Mouse (Mus musculus) liver, embryonic 11.5 days (tissue): ENCODE results near the gene Bach1. TPM values are rescaled to one million over a fixed set of nuclear protein-coding genes. Genes with fewer than 3 reads are reported as not detected.

Experiments
- ATAC-seq: fragments of 200-750 bp; cut with Nextera tagmentation; replicated peaks from 2 replicates; pipeline ENCODE4 v1.8.0; 2017; ENCODE audit warnings: moderate number of reproducible peaks, mild to moderate bottlenecking, moderate TSS enrichment, moderate library complexity; ENCODE audit not compliant: low FRiP score
- DNase-seq: peaks from one replicate; pipeline ENCODE4 v3.0.0-alpha.2; 2017; ENCODE audit warnings: low spot score
- H3K27ac ChIP-seq: fragments of 300-500 bp; sonication (generic); 2 replicates; pipeline ENCODE4 v1.5.1; 2014; ENCODE audit warnings: mild to moderate bottlenecking, low read depth, low read length, control low read depth
- H3K27me3 ChIP-seq: fragments of 300-500 bp; sonication (generic); replicated peaks from 2 replicates; pipeline ENCODE4 v1.6.1; 2014; ENCODE audit warnings: low read length, mixed read lengths; ENCODE audit not compliant: control insufficient read depth, insufficient read depth
- H3K36me3 ChIP-seq: fragments of 300-500 bp; sonication (generic); 2 replicates; pipeline ENCODE4 v1.6.1; 2014; ENCODE audit warnings: mild to moderate bottlenecking, low read length, moderate library complexity, mixed read lengths; ENCODE audit not compliant: control insufficient read depth, insufficient read depth
- H3K4me1 ChIP-seq: fragments of 300-500 bp; sonication (generic); replicated peaks from 2 replicates; pipeline ENCODE4 v1.6.1; 2014; ENCODE audit warnings: low read length, mixed read lengths; ENCODE audit not compliant: control insufficient read depth, insufficient read depth
- H3K4me2 ChIP-seq: fragments of 300-500 bp; sonication (generic); 2 replicates; pipeline ENCODE4 v1.6.1; 2014; ENCODE audit warnings: mild to moderate bottlenecking, control low read depth, moderate library complexity
- H3K4me3 ChIP-seq: fragments of 300-500 bp; sonication (generic); 2 replicates; pipeline ENCODE4 v1.5.1; 2014; ENCODE audit warnings: low read depth, low read length, control low read depth
- H3K9ac ChIP-seq: fragments of 300-500 bp; sonication (generic); 2 replicates; pipeline ENCODE4 v1.6.1; 2014; ENCODE audit warnings: low read depth, low read length, control low read depth
- H3K9me3 ChIP-seq: fragments of 300-500 bp; sonication (generic); 2 replicates; pipeline ENCODE4 v1.6.1; 2016; ENCODE audit warnings: low read length, inconsistent platforms, mixed read lengths; ENCODE audit not compliant: control insufficient read depth
- WGBS: fragments of 180-500 bp; shearing (Covaris S2); extraction: QIAGEN DNeasy Blood & Tissue Kit; methylation state at CpG from one replicate; pipeline ENCODE4 v1.1.7; 2014; 5-methylcytosine and 5-hydroxymethylcytosine counted together
- polyA plus RNA-seq: library from polyadenylated mRNA; unstranded; fragments of >200 nt; fragmentation: Nextera tagmentation; extraction: Ambion mirVana; gene quantifications from 2 replicates; pipeline ENCODE4 v1.2.1, GENCODE M21; 2014

The Bach1 gene
- polyA plus RNA-seq, 1 experiment from 2014 or later, result 11.1 TPM

- Histone ChIP-seq H3K9me3 (no peaks in the 10 kb centered on the region), H3K4me2 (peak overlapping the region; percentile 43), H3K27me3 (no peaks in the 10 kb centered on the region), H3K4me3 (no peak overlapping the region), H3K27ac (no peak overlapping the region), H3K4me1 (no peaks in the 10 kb centered on the region; the same call in 1 of the 2 replicates), H3K9ac (no peak overlapping the region), H3K36me3 (no peaks in the 10 kb centered on the region)
- ATAC-seq, result no peak
- no peak for DNase-seq
- WGBS, result 41% methylated on average over 8 of the region's 8 CpGs
Observed at GRCm38 (mm10) chr16:87661636-87662035, 37.1 kb upstream of the Bach1 start.

GRCm38 (mm10) chr16:87662528-87662927 lies 36.2 kb upstream of the Bach1 start:
- no peaks in the 10 kb centered on the region for H3K9me3 ChIP-seq
- H3K27ac ChIP-seq, result no peak overlapping the region
- no peaks in the 10 kb centered on the region for H3K36me3 ChIP-seq
- no peak overlapping the region for H3K4me3 ChIP-seq
- H3K27me3 ChIP-seq, result no peaks in the 10 kb centered on the region
- H3K4me1 ChIP-seq, result no peaks in the 10 kb centered on the region; the same call in 1 of the 2 replicates
- DNase-seq (peak; percentile 26), ATAC-seq (no peak)
- H3K9ac ChIP-seq, result no peak overlapping the region
- WGBS, result 90% methylated on average over 2 of the region's 2 CpGs
- H3K4me2 ChIP-seq, result no peak overlapping the region

GRCm38 (mm10) chr16:87663890-87664289 lies 34.9 kb upstream of the Bach1 start:
- DNase-seq, result peak; percentile 22
- no peaks in the 10 kb centered on the region for H3K36me3 ChIP-seq
- 30% methylated on average over 6 of the region's 6 CpGs for WGBS
- no peak overlapping the region for H3K4me3 ChIP-seq
- H3K4me2 ChIP-seq, result no peak overlapping the region
- H3K27me3 ChIP-seq, result no peaks in the 10 kb centered on the region
- H3K27ac ChIP-seq, result no peak overlapping the region
- ATAC-seq, result no peak
- no peaks in the 10 kb centered on the region; the same call in 1 of the 2 replicates for H3K4me1 ChIP-seq
- no peak overlapping the region for H3K9ac ChIP-seq
- H3K9me3 ChIP-seq, result no peaks in the 10 kb centered on the region

GRCm38 (mm10) chr16:87665246-87665645 lies 33.5 kb upstream of the Bach1 start:
- Histone ChIP-seq H3K27ac (no peak overlapping the region), H3K4me1 (no peaks in the 10 kb centered on the region; the same call in 1 of the 2 replicates), H3K36me3 (no peaks in the 10 kb centered on the region), H3K4me2 (no peak overlapping the region), H3K4me3 (no peak overlapping the region), H3K9ac (no peak overlapping the region), H3K27me3 (no peaks in the 10 kb centered on the region), H3K9me3 (no peaks in the 10 kb centered on the region)
- WGBS, result 82% methylated on average over 9 of the region's 9 CpGs
- ATAC-seq (no peak), DNase-seq (no peak)

- DNase-seq, result no peak
- no peak for ATAC-seq
- H3K27me3 ChIP-seq, result no peaks in the 10 kb centered on the region
- WGBS, result 83% methylated on average over 19 of the region's 19 CpGs
- no peaks in the 10 kb centered on the region for H3K9me3 ChIP-seq
- H3K27ac ChIP-seq, result no peak overlapping the region
- no peak overlapping the region for H3K4me3 ChIP-seq
- no peaks in the 10 kb centered on the region for H3K36me3 ChIP-seq
- no peak overlapping the region for H3K9ac ChIP-seq
- no peak overlapping the region for H3K4me2 ChIP-seq
- no peaks in the 10 kb centered on the region; the same call in 1 of the 2 replicates for H3K4me1 ChIP-seq
Observed at GRCm38 (mm10) chr16:87665752-87666619, 32.8 kb upstream of the Bach1 start.

GRCm38 (mm10) chr16:87666620-87667004 lies 32.1 kb upstream of the Bach1 start:
- H3K9me3 ChIP-seq, result no peaks in the 10 kb centered on the region
- no peaks in the 10 kb centered on the region for H3K27me3 ChIP-seq
- no peaks in the 10 kb centered on the region; the same call in 1 of the 2 replicates for H3K4me1 ChIP-seq
- no peaks in the 10 kb centered on the region for H3K36me3 ChIP-seq
- DNase-seq (no peak), ATAC-seq (no peak)
- no peak overlapping the region for H3K4me2 ChIP-seq
- 79% methylated on average over 4 of the region's 4 CpGs for WGBS
- H3K27ac ChIP-seq, result no peak overlapping the region
- H3K9ac ChIP-seq, result no peak overlapping the region
- H3K4me3 ChIP-seq, result no peak overlapping the region

- Histone ChIP-seq H3K27ac (no peak overlapping the region), H3K9me3 (no peaks in the 10 kb centered on the region), H3K27me3 (no peaks in the 10 kb centered on the region), H3K4me3 (no peak overlapping the region), H3K36me3 (no peaks in the 10 kb centered on the region), H3K4me2 (no peak overlapping the region), H3K9ac (no peak overlapping the region), H3K4me1 (no peaks in the 10 kb centered on the region)
- ATAC-seq (no peak), DNase-seq (no peak)
- WGBS, result 79% methylated on average over 6 of the region's 6 CpGs
Observed at GRCm38 (mm10) chr16:87668002-87668401, 30.7 kb upstream of the Bach1 start.

- Histone ChIP-seq H3K4me2 (no peak overlapping the region), H3K9ac (no peak overlapping the region), H3K36me3 (no peaks in the 10 kb centered on the region), H3K4me3 (no peak overlapping the region), H3K27me3 (no peaks in the 10 kb centered on the region), H3K27ac (no peak overlapping the region), H3K4me1 (no peaks in the 10 kb centered on the region), H3K9me3 (no peaks in the 10 kb centered on the region)
- no peak for ATAC-seq
- DNase-seq, result no peak
- 87% methylated on average over 8 of the region's 8 CpGs for WGBS
Observed at GRCm38 (mm10) chr16:87670091-87670820, 28.5 kb upstream of the Bach1 start.
